Mouse (Mus musculus) brain, embryonic 14.5 days (tissue): ENCODE data around the gene 4930558C23Rik.

Source experiments
- CTCF ChIP-seq: fragments of 200-500 bp; IDR thresholded peaks from 2 replicates; pipeline ENCODE4 v1.5.1; 2012; ENCODE audit warnings: inconsistent platforms, mild to moderate bottlenecking, moderate library complexity, borderline replicate concordance; ENCODE audit not compliant: insufficient read depth, insufficient read length; ENCODE audit errors: extremely low read depth
- POLR2A ChIP-seq: fragments of 200-500 bp; IDR thresholded peaks from 2 replicates; pipeline ENCODE4 v1.6.1; 2012; ENCODE audit warnings: mild to moderate bottlenecking, inconsistent platforms, borderline replicate concordance; ENCODE audit not compliant: poor library complexity, insufficient read depth, insufficient read length, severe bottlenecking; ENCODE audit errors: extremely low read depth

- TF ChIP-seq POLR2A, result no peak
- no peak for TF ChIP-seq CTCF
These were observed 64.4 kb downstream of the 4930558C23Rik start for GRCm38 (mm10) chr3:95338251-95338650.
